Mouse (Mus musculus): ENCODE data around the gene Pitpnb.

Pitpnb gene

GRCm38 (mm10) chr5:111421424-111421823 lies 90.9 kb downstream of the Pitpnb start:
- DNase-seq (ENCODE audit: low read depth, low spot score), result no peak

DNA sequence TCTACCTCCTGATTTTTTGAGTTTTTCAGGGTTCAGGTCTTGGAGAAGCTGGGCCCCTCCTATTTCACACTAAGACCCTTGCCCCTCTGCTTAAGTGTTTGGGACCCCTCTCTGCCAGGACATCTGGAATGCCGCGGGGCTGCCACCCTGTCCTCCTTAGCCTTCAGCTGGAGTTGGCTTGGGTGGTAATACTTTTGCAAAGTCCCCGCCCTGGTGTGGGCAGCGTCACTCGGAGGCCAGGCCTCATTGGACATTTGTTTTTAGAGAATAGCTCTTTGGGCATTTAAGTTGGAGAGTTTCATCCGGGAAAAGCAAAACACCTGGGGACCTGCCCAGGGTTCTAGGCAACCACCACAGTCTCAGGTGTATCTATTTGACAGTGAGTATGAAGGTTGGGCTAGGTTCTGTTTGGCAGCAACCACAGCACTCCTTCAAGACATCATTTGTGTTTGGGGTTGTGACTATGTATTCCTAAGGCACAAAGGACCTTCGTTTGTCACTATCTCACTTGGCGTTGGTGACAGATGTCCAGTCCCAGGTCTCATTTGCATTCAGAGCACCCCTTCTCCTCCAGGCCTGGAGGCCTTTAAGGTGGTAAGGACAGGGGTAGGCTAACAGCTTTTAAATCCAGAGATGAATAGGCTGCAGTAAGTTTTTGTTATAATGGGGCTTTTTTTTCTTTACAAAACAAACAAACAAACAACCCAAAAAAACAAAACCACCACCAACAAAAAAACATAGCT lies 91.7 kb downstream of the Pitpnb start:
- no peak for DNase-seq (ENCODE audit: low read depth, low spot score)

- DNase-seq (ENCODE audit: low read depth, low spot score), result no peak
Measured at GRCm38 (mm10) chr5:111423011-111423410, 92.4 kb downstream of the Pitpnb start.

DNA sequence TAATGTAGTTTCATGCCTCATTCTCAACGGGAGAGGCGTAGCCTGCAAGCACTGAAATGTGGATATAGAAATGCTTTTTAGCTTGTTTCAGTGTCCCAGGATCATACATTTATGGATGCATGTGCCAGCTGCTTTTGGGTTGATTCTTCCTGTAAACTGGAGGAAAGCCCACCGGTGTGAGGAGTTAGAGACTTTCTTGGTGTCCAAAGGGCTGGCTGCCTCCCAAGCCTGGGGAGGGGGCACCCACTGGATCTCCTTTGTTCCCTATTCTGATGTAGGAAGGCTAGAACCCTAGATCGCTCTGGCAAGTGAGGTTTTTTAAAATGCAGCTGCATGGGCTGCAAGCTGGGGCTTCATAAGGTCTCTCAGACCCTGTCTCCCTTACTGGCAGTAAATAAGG lies 93.1 kb downstream of the Pitpnb start:
- no peak for DNase-seq (ENCODE audit: low read depth, low spot score)

DNA sequence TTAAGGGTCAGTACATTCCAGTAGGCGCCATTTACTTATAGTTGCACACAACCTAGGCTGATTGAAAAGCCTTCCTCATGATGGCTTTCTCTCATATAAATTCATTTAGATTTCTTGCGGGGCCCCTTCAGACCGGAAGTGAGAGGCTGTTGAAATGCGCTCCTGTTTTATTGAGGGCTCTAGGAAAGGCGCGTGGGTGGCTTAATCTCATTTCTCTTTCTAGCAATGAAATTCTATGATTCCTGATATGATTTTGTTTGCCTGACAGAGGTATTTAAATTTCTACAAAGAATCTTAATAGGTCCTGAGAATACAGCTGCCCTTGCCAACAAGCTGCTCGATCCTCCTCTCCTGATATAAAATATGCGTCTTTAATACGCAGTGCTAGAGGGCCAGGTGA lies 95.2 kb downstream of the Pitpnb start:
- no peak for DNase-seq (ENCODE audit: low read depth, low spot score)

- no peak for DNase-seq (ENCODE audit: low read depth, low spot score)
Measured at GRCm38 (mm10) chr5:111426249-111426648, 95.7 kb downstream of the Pitpnb start.

- no peak for DNase-seq (ENCODE audit: low read depth, low spot score)
Measured at GRCm38 (mm10) chr5:111428882-111429281, 98.3 kb downstream of the Pitpnb start.

DNA sequence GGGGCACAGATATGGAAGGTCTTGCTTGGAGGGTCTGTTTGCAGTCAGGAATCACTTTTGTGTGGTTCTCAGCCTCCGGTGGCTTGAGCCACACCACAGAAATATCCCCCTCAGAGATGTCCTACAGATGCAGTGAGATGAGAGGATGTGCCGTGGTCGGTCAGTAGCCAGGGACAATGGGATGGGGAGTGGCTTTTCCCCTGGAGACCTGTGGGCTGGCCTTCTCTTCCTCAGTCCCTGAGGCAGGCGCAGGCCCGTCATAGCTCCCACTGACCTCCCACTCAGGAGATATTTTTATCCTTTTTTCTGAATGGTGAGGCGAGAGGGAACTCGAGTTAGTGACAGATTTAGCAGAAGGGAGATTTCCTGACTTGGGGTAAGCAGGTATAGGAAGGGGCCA lies 99.2 kb downstream of the Pitpnb start:
- DNase-seq (ENCODE audit: low read depth, low spot score), result no peak

DNA sequence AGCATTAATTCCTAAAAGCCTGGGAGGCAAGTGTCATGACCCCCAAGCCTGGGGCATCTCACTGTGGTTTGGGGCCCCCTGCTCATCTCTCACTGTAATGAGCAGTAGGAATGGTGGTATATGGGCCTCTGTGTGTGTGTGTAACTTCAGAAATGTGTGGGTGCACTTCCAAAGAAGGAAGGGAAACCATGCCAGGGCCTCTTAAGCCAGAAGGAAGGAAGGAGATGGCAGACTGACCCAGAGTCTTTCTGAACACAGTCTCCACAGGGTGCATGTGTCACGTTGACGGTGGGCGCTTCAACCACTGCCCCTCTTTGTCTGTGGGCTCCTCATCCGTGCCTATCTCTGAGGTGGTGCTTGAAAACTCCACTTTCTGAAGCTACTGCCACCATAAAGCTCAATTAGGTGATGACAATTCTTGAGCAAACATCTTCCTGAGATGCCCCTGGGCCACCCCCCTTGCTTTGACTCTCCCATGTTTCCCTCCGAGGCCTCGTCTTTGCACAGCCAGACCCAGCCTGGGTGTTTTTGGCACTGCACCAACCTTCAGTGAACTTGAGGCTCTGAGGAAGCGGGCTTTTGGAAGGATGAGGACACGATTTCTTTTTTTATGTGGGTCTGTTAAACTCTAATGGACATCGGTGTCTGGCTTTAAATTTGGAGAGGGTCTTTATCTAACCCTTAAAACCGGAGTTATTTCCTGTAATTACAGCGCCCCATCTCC lies 100.6 kb downstream of the Pitpnb start:
- no peak for DNase-seq (ENCODE audit: low read depth, low spot score)

DNA sequence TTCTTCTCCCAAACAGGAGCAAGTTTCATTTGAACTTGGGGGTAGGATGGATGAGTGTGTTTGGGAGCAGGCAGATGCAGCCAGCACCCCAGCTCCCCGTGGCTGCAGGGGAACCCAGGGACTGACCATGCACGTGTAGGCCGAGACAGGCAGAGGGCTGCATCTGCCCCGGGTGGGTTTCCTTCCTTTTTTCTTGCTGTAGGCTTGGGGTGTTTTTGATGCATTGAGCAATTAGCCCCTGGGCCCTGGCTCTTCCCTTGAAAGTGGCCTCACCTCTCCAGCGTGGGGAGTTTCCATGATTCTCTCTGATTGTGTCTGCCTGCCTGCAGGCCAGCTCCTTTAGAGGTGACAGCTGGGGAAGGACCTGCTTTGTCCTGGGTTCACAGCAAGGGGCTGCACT lies 102.3 kb downstream of the Pitpnb start:
- no peak for DNase-seq (ENCODE audit: low read depth, low spot score)

GRCm38 (mm10) chr5:111434342-111434842 lies 103.8 kb downstream of the Pitpnb start:
- DNase-seq (ENCODE audit: low read depth, low spot score), result no peak

DNA sequence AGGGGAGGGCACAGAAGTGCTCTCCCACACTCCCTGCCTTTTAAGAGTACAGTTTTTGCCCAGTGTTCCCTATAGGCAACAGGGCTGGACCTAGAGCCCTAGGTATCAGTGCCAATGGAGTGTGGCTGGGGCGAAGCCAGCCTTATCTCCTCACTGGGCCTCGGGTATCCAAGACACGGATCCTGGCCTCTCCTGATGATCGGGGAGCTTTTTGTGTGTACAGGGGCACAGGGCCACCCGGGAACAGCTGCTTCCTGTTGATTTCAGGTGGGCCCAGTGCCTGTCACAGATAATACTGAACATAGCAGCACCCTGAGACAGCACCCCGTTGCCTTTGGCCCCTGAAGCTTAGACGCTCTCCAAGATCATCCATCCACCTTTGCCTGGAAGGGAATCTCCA lies 105.7 kb downstream of the Pitpnb start:
- DNase-seq (ENCODE audit: low read depth, low spot score), result no peak

GRCm38 (mm10) chr5:111437205-111437604 lies 106.6 kb downstream of the Pitpnb start:
- DNase-seq (ENCODE audit: low read depth, low spot score), result no peak
